Comparison of ENCODE assay signal across 11 mouse cellular contexts in genomic region chr9:110746961-110747360, GRCm38 (mm10). TPM values are rescaled to one million over a fixed set of nuclear protein-coding genes. Genes with fewer than 3 reads are reported as not detected.
DNase-seq lines count a peak whose midpoint lies in the region; ATAC-seq lines count a peak whose summit lies in the region.
"Had no signal": no experiment of that assay in that cellular context is flagged by ENCODE, and none has a peak within 500 bp of the region (broad histone marks: within the 10 kb centered on the region; RNA-seq: fewer than 3 reads in every experiment).

TSS of gene Pth1r (minus strand) at chr9:110747145.

- DNase-seq in midbrain, embryonic 14.5 days = no peak
- no peak for DNase-seq in ovary, adult 18-20 months (ENCODE audit: low spot score)

- peaks cover 64% of the 10 kb centered on the region for H3K27me3 ChIP-seq in forebrain, embryonic 12.5 days
- H3K27me3 ChIP-seq in forebrain, embryonic 13.5 days = peaks cover 45% of the 10 kb centered on the region
- H3K27me3 ChIP-seq in midbrain, embryonic 13.5 days = peaks cover 34% of the 10 kb centered on the region
- peaks cover 10% of the 10 kb centered on the region; the same call in 1 of the 2 replicates for H3K27me3 ChIP-seq in midbrain, embryonic 14.5 days (ENCODE audit: control insufficient read depth, insufficient read depth, low read length)
- peaks cover 7% of the 10 kb centered on the region; the same call in 1 of the 2 replicates for H3K27me3 ChIP-seq in kidney, embryonic 14.5 days (ENCODE audit: control insufficient read depth, insufficient read depth, low read length)
- peaks cover 19% of the 10 kb centered on the region; the same call in 1 of the 2 replicates for H3K27me3 ChIP-seq in stomach, embryonic 16.5 days (ENCODE audit: control insufficient read depth, insufficient read depth, low read length)

- WGBS in forebrain, embryonic 12.5 days = 56% methylated on average over 7 of the region's 7 CpGs
- 61% methylated on average over 7 of the region's 7 CpGs for WGBS in forebrain, embryonic 13.5 days
- 67% methylated on average over 7 of the region's 7 CpGs for WGBS in midbrain, embryonic 13.5 days
- WGBS in midbrain, embryonic 14.5 days = 61% methylated on average over 7 of the region's 7 CpGs
- WGBS in kidney, embryonic 14.5 days = 46% methylated on average over 7 of the region's 7 CpGs
- 51% methylated on average over 7 of the region's 7 CpGs for WGBS in stomach, embryonic 16.5 days

- no peak within 1 kb of the TSS for H3K4me2 ChIP-seq in forebrain, embryonic 12.5 days
- no peak within 1 kb of the TSS for H3K4me2 ChIP-seq in forebrain, embryonic 13.5 days
- no peak within 1 kb of the TSS for H3K4me2 ChIP-seq in midbrain, embryonic 13.5 days (replicated peaks)
- H3K4me2 ChIP-seq in midbrain, embryonic 14.5 days (ENCODE audit: low read length) = no peak within 1 kb of the TSS
- H3K4me2 ChIP-seq in kidney, embryonic 14.5 days (replicated peaks; ENCODE audit: low read depth, low read length) = 0 out of 2 replicates have a peak within 1 kb of the TSS, but pooled peaks have one; percentile 6
- no peak within 1 kb of the TSS for H3K4me2 ChIP-seq in stomach, embryonic 16.5 days (ENCODE audit: low read depth, low read length)
- H3K4me2 ChIP-seq: liver, embryonic 15.5 days had no signal

- no peak for ATAC-seq in forebrain, embryonic 12.5 days (ENCODE audit: low FRiP score)
- no peak for ATAC-seq in forebrain, embryonic 13.5 days
- no peak for ATAC-seq in midbrain, embryonic 13.5 days
- ATAC-seq in midbrain, embryonic 14.5 days (ENCODE audit: low FRiP score, low TSS enrichment) = no peak
- ATAC-seq in kidney, embryonic 14.5 days (ENCODE audit: low FRiP score, low TSS enrichment) = no peak
- no peak for ATAC-seq in stomach, embryonic 16.5 days (ENCODE audit: insufficient read depth, low FRiP score)
- ATAC-seq in monocyte, adult 5-6 weeks (replicated peaks; ENCODE audit: insufficient number of reproducible peaks, low FRiP score, low TSS enrichment, poor library complexity, severe bottlenecking) = no peak
- ATAC-seq: CD4-positive, CD25-positive, alpha-beta regulatory T cell, adult 4 months; forebrain, embryonic 16.5 days had no signal

- no peaks in the 10 kb centered on the region for H3K36me3 ChIP-seq in forebrain, embryonic 12.5 days (replicated peaks)
- H3K36me3 ChIP-seq in forebrain, embryonic 13.5 days (ENCODE audit: poor library complexity, severe bottlenecking) = no peaks in the 10 kb centered on the region
- no peaks in the 10 kb centered on the region for H3K36me3 ChIP-seq in midbrain, embryonic 13.5 days
- no peaks in the 10 kb centered on the region for H3K36me3 ChIP-seq in midbrain, embryonic 14.5 days (ENCODE audit: control insufficient read depth, insufficient read depth, low read length)
- H3K36me3 ChIP-seq in kidney, embryonic 14.5 days (ENCODE audit: control insufficient read depth, insufficient read depth, low read length) = no peaks in the 10 kb centered on the region
- no peaks in the 10 kb centered on the region for H3K36me3 ChIP-seq in stomach, embryonic 16.5 days (ENCODE audit: control insufficient read depth, insufficient read depth, low read length)
- H3K36me3 ChIP-seq: liver, embryonic 15.5 days had no signal

- H3K9me3 ChIP-seq in forebrain, embryonic 12.5 days = no peaks in the 10 kb centered on the region
- H3K9me3 ChIP-seq in forebrain, embryonic 13.5 days (replicated peaks) = no peaks in the 10 kb centered on the region
- H3K9me3 ChIP-seq in midbrain, embryonic 13.5 days = no peaks in the 10 kb centered on the region
- no peaks in the 10 kb centered on the region for H3K9me3 ChIP-seq in midbrain, embryonic 14.5 days (ENCODE audit: control insufficient read depth, low read length)
- H3K9me3 ChIP-seq in kidney, embryonic 14.5 days (ENCODE audit: control insufficient read depth, low read length) = no peaks in the 10 kb centered on the region
- H3K9me3 ChIP-seq in stomach, embryonic 16.5 days (replicated peaks; ENCODE audit: control insufficient read depth, low read length) = no peaks in the 10 kb centered on the region
- H3K9me3 ChIP-seq: liver, embryonic 15.5 days had no signal

- H3K9ac ChIP-seq in forebrain, embryonic 12.5 days = no peak within 1 kb of the TSS
- no peak within 1 kb of the TSS for H3K9ac ChIP-seq in forebrain, embryonic 13.5 days
- no peak within 1 kb of the TSS for H3K9ac ChIP-seq in midbrain, embryonic 13.5 days (replicated peaks)
- no peak within 1 kb of the TSS for H3K9ac ChIP-seq in midbrain, embryonic 14.5 days (replicated peaks; ENCODE audit: low read length)
- peak within 1 kb of the TSS; percentile 28; the same call in 1 of the 2 replicates for H3K9ac ChIP-seq in kidney, embryonic 14.5 days (ENCODE audit: low read depth, low read length)
- no peak within 1 kb of the TSS for H3K9ac ChIP-seq in stomach, embryonic 16.5 days (ENCODE audit: low read length)
- H3K9ac ChIP-seq: liver, embryonic 15.5 days had no signal

- H3K4me1 ChIP-seq in forebrain, embryonic 12.5 days = peaks cover 20% of the 10 kb centered on the region
- peaks cover 17% of the 10 kb centered on the region for H3K4me1 ChIP-seq in forebrain, embryonic 13.5 days
- H3K4me1 ChIP-seq in midbrain, embryonic 13.5 days (replicated peaks) = peaks cover 17% of the 10 kb centered on the region
- peaks cover 2% of the 10 kb centered on the region; the same call in 1 of the 2 replicates for H3K4me1 ChIP-seq in midbrain, embryonic 14.5 days (ENCODE audit: control insufficient read depth, insufficient read depth, low read length)
- H3K4me1 ChIP-seq in kidney, embryonic 14.5 days (ENCODE audit: control insufficient read depth, insufficient read depth, low read length) = peaks cover 57% of the 10 kb centered on the region
- H3K4me1 ChIP-seq in stomach, embryonic 16.5 days (ENCODE audit: control insufficient read depth, insufficient read depth, low read length) = peaks cover 9% of the 10 kb centered on the region

- H3K27ac ChIP-seq in forebrain, embryonic 12.5 days = no peak within 1 kb of the TSS
- H3K27ac ChIP-seq in forebrain, embryonic 13.5 days = no peak within 1 kb of the TSS
- H3K27ac ChIP-seq in midbrain, embryonic 13.5 days = no peak within 1 kb of the TSS
- H3K27ac ChIP-seq in midbrain, embryonic 14.5 days (replicated peaks; ENCODE audit: low read depth, low read length) = no peak within 1 kb of the TSS
- peak within 1 kb of the TSS; percentile 32 for H3K27ac ChIP-seq in kidney, embryonic 14.5 days (ENCODE audit: low read depth, low read length)
- no peak within 1 kb of the TSS for H3K27ac ChIP-seq in stomach, embryonic 16.5 days (ENCODE audit: low read length)
- H3K27ac ChIP-seq: liver, embryonic 15.5 days had no signal

- no peak within 1 kb of the TSS for H3K4me3 ChIP-seq in forebrain, embryonic 12.5 days (replicated peaks)
- H3K4me3 ChIP-seq in forebrain, embryonic 13.5 days = no peak within 1 kb of the TSS
- no peak within 1 kb of the TSS for H3K4me3 ChIP-seq in midbrain, embryonic 13.5 days (replicated peaks)
- H3K4me3 ChIP-seq in midbrain, embryonic 14.5 days (replicated peaks; ENCODE audit: low read depth, low read length) = no peak within 1 kb of the TSS
- no peak within 1 kb of the TSS for H3K4me3 ChIP-seq in kidney, embryonic 14.5 days (ENCODE audit: low read length)
- no peak within 1 kb of the TSS for H3K4me3 ChIP-seq in stomach, embryonic 16.5 days (replicated peaks; ENCODE audit: low read length)
- H3K4me3 ChIP-seq: liver, embryonic 15.5 days had no signal

RNA-seq across cellular contexts. Expression of gene Pth1r, which starts in this region (rescaled TPM):
- 16.1 and 18.6 TPM in 2 replicates for polyA plus RNA-seq in forebrain, embryonic 12.5 days (2016; fragmentation: Nextera tagmentation; extraction: Ambion mirVana)
- polyA plus RNA-seq in forebrain, embryonic 13.5 days (2015; fragmentation: Nextera tagmentation; extraction: Ambion mirVana) = 5.5 and 5.9 TPM in 2 replicates
- polyA plus RNA-seq in midbrain, embryonic 13.5 days (2015; fragmentation: Nextera tagmentation; extraction: Ambion mirVana) = 9.2 and 11.2 TPM in 2 replicates
- polyA plus RNA-seq in midbrain, embryonic 14.5 days (2014; fragmentation: Nextera tagmentation; extraction: Ambion mirVana) = 5.8 and 9.3 TPM in 2 replicates
- polyA plus RNA-seq in kidney, embryonic 14.5 days (2014; fragmentation: Nextera tagmentation; extraction: Ambion mirVana) = 27.3 and 40.9 TPM in 2 replicates
- polyA plus RNA-seq in stomach, embryonic 16.5 days (2015; fragmentation: Nextera tagmentation; extraction: Ambion mirVana) = 17.5 and 17.9 TPM in 2 replicates
- 1.1 TPM in 1 of 3 replicates, not detected in the others for total RNA-seq in monocyte, adult 5-6 weeks (2017)
- polyA plus RNA-seq: CD4-positive, CD25-positive, alpha-beta regulatory T cell, adult 4 months had no signal
